Mouse (Mus musculus) adrenal gland, postnatal 14 days (tissue): ENCODE results near the gene Espl1. TPM values are rescaled to one million over a fixed set of nuclear protein-coding genes. Genes with fewer than 3 reads are reported as not detected.
"Not testable (repeated sequence)": the region's sequence is repeated elsewhere in the genome, so short reads cannot be mapped to it uniquely, and the experiment has no call there.

Experiments used
- DNase-seq: peaks from one replicate; pipeline ENCODE4 v3.0.0; 2021; ENCODE audit warnings: mixed read lengths
- total RNA-seq: library from RNA; stranded (reverse); gene quantifications from 2 replicates; pipeline ENCODE4 v1.2.3, GENCODE M21; 2021

Espl1 gene
- total RNA-seq, 1 experiment from 2014 or later: 6.6 TPM

DNA sequence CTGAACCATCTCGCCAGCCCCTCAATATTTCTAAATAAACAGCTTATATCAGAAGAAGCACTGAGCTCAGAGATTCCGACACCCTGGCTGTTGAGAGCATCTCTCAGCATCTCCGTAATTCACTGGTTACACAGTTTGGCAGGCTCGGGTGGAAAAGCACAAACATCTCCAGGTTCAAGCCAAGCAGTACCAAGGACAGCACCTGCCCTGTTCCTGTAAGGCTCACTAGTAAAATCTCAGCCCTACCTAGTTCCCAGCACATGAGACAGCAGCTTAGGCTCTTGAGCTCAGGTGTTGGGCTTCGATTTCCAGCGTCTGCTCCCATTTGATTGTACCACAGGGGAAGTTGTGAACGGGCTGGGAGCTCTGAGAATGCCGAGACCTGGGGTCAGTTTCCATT is 39.2 kb downstream of the Espl1 start:
- no peak for DNase-seq

DNA sequence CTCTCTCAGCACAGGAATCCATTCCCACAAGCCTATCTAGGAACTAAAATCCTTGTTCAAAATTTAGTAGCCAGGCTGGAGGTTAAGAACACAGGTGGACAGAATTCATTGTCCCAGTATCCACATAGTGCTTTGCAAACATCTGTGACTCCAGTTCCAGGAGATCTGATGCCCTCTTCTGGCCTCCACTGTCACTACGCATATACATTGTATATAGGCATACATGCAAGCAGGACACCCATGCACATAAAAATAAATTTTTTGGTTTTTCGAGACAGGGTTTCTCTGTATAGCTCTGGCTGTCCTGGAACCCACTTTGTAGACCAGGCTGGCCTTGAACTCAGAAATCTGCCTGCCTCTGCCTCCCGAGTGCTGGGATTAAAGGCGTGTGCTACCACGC is 39.9 kb downstream of the Espl1 start:
- DNase-seq: not testable (repeated sequence)

DNA sequence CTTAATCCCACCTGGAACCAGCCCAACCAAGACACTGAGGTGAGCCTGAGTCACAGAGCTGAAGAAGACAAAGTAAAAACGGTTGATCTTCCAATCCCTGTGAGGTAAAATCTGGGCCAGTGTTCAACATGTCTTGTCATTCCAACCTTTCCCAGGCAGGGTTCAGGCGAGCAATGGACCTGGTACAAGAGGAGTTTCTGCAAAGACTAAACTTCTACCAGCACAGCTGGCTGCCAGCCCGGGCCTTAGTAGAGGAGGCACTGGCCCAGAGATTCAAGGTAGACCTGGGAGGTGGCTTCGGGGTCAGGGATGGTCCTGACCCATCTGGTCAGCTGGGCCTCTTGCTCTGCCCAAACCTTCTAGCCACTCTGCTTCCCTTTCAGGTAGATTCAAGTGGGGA is 40.9 kb downstream of the Espl1 start:
- DNase-seq: no peak

DNA sequence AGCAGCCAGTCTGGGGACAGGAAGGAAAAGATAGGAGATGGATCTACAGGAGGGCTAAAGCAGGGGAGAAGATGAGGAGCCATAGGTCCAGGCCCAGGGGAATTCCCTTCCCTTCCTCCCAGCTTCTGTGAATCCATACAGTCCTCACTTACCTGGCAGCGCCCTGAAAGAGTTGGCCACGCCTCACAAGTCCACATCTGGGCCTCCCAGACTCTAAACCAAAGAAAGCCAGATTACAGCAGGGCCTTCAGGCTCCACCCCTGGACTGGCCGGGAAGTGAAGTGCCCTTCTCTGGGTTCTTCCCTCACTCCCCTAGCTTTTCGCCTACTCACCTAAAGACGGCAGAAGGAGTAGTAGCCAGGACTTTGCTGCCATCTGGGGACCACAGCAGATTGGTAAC is 43.5 kb downstream of the Espl1 start:
- DNase-seq: no peak

DNA sequence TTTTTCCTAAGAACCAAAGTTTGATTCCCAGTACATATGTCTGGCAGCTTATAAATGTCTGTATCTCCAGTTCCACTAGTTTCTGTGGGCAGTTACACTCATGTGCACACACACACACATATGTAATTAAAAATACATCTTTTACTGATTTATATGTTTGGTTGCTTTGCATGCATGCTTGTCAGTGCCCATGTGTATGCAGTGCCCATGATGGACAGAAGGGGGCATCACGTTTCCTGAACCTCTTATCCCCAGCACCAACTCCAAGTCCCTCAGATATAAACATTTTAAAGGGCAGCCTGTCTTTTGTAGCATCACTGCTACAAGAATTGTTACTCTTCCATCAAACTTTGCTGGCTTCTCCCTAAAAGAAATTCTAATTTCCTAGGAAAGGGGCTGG is 45.5 kb downstream of the Espl1 start:
- DNase-seq: peak; percentile 65

DNA sequence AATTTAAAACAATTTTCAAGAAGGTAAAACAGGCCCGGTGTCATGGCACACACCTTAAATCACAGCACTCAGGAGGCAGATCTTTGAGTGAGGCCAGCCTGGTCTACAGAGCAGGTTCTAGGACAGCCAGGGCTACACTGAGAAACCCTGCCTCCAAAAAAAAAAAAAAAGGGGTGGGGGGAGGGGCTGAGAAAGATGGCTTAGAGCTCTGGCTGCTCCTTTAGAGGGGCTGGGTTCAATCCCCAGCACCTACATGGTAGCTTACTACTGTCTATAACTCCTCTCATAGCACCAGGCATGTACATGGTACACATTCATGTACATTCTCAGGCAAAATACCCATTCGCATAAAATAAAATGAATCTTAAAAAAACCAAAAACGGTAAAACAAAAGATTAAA is 48.4 kb downstream of the Espl1 start:
- DNase-seq: no peak

DNA sequence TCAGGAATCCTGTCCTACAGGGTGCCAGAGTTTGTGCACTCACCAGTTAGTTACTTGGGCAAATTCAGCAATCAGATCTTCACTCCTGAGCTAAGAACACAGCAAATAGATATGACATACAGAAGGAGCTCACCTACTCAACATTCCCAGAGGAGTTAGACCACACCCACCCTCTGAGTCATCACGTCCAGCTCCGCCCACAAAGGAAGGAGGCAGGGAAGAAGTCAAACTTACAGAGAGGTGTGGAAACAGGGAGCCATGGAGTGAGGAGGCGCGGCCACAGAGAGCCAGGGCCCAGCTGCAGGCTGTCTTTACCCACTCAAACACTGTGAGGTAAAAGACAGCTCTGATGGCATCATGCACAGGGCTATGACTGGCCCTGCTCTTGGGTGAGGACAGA is 50.4 kb downstream of the Espl1 start:
- no peak for DNase-seq

DNA sequence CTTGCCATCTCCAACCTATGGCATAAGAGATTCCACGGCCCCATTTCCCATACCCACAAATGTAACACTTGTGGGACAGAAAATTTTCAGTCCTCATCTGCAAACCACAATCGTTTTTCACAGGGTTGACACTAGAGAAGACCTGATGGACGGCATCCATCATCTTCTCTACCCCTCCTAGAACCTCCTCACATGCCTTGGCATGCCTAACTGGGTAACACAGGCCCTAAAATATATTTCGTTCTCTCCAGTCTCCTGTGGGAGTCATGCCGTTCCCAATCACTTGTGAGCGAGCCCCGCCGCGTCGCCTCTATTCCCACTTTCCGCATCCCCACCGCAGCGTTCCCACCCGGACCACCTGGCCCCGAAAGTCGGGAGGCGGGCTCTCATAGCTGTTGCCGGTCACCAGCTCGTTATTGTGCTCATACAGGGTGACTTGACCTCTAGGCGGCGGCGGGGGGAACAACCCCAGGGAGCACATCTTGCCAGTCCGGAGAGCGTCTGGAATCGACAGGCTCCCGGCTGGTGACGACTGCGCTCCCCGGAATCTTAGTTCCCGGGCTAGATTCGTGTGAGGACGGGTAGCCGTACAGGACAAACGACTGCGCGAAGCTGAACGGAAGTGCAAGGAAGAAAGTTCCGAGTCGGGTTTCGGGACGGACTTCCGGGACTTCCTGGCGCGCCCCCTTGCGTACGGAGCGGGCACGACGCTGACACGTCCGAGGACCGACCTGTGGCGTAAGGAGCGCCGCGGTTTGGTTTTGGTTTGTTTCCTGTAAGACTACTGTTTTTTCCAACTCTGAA is 54.3 kb downstream of the Espl1 start, which contains the start of gene Aaas:
Gene Aaas (minus strand): TSS at position 634 of the 804 bp plus-strand sequence.
- DNase-seq: peak; percentile 97

DNA sequence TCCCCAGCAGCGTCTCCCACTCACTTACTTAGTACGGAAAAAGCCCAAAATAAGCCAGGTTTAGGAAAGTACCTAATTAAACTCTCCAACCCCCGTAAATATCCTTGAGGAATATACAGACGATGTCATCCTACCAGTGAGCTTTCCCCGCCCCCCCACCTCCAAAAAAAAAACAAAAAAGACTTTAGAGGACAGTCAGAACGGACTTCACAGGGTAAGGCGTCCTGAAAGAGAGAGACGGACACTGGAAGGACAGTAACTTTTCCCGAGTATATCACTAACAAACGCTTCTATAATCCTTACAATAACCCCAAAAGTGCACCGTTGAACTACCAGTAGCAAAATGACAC is 54.9 kb downstream of the Espl1 start:
- no peak for DNase-seq

DNA sequence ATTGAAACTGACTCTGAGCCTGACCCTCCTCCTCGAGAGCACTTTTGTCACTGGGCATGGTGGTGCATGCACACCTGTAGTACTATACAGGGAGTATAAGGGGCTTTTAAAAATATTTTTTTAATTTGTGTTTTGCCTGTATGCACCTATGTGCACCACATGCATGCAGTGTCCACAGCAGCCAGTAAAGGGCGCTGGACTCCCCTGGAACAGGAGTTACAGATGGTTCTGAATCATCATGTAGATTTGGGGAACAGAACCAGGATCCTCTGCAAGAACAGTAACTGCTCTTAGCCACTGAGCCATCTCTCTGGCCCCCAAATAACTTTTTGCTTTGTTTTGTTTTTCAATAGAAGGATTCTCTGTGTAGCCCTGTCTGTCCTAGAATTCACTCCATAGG is 56.1 kb downstream of the Espl1 start:
- peak; percentile 23 for DNase-seq

DNA sequence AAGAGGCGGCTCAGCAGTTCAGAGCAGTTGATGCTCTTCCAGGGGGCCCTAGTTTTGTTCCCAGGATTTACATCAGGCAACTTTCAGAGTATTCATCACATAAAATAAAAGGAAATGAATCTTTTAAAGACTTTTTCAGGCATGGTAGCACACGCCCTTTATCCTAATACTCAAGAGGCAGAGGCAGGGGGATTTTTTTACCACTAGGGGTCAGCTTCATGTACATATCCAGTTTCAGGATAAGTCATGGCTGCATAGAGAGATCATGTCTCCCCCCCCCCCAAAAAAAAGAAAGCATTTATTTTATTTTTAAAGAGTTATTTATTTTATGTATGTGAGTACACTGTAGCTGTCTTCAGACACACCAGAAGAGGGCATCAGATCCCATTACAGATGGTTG is 57.9 kb downstream of the Espl1 start:
- no peak for DNase-seq

DNA sequence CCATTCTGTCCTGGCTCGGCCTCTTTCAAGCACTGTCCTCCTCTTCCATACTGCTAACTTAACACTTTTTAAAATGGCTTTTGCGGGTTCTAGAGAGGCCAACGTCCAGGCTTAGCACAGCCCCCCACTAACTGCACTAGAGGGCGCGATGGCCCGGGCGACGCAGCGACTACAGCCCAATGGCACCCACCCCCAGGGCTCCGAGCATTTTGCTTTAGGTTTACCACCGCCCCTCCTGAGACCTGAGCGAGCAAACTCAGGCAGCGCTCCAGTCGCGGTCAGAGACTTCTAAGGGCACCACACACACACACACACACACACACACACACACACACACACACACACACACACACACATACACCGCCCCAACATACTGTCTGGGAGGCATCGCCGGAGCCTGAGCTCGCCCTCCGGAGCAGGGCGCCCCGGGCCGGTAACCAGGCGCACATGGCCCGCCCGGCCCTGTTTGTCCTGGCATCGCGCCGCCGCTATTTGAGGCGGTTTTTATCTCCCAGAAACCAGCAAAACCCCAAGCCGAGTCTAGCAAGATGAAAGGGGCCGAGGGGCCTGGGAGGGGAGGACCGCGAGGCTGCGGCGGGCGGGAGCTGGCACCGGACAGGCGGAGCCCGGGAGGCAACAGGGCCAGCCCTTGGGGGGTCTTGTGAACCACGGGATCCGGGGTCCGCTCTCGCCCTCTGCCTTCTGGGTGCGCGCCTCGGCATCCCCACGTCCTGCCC is 59.2 kb downstream of the Espl1 start:
- peak; percentile 67 for DNase-seq

DNA sequence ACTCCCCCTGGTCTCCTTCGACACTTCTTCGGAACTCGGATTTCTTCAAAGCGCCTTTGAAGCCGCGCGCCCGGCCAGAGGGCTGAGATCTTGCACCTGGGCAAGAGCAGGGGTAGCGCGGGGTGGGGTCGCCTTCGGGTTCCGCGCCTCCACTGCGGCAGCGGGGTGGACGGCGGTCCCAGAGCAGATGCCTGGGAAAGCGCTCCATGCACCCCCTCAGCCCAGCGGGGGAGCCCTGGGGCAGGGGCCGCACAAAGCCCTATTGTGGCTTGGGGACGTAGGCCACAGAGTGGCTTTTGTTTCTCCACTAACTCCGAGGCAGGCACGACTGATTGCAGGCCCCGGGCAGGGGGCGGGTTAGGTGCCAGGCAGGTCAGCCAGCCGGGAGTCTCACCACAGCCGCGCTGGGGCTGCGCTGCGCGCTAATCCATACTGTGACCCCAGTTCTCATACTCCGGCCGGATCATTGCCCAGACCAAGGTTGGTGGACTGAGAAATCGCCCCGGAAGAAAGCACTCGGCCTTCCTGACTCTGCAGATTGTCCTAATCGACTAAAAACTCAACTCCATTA is 59.9 kb downstream of the Espl1 start:
- DNase-seq: peak; percentile 24

DNA sequence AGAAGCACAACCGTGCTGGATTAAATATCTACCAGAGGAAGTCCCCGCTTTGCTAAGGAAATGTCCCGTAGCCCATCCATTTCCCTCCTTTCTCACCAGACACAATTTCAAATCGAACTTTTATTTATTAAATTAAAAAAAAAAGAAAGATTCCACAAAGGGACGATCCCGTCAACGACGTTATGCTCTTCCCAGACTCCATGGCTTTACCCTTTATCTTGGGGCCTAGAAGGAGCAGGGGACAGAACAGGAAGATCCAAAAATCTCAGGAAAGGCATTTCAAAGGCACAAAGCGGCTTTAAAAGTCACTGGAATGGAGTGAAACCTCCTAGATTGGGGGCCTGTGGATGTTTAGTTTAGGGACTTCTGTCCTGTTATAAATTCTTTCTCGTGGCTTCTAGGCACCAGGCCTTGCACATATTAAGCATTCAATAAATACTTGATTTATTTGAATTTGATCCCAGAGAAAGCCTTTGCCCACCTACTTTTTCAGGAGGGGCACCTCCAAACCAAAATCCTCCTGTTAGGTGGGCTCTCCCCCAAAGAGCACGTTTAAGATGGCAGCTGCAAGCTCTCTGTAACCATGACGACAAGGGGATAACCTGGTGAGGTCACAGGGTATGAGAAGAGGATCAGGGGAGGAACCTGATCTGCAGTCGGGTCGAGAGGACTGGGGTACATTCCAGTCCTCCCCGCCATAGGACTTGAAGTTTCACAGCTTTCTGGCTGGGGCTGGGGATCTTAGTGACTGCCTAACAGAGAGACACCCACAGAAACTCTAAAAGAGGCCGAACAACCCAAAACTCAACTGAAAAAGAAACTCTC is 60.6 kb downstream of the Espl1 start:
- no peak for DNase-seq

DNA sequence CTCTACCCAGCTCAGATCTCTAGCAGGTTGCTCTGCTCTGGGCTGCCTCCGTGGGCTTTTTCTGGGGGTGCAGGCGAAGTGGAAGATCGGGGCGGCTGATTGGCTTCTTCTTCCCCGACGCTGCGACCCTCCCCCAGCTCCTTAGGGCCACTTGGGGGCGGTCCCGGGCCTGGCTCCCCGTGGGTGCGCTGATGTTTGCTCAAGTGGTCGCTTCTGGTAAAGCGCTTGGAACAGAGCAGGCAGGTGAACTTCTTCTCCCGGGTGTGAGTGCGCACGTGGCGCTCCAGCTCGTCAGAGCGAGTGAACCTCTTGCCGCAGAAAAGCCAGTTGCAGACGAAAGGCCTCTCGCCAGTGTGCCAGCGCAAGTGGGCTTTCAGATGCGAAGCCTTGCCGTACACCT is 62.1 kb downstream of the Espl1 start:
- DNase-seq: no peak

DNA sequence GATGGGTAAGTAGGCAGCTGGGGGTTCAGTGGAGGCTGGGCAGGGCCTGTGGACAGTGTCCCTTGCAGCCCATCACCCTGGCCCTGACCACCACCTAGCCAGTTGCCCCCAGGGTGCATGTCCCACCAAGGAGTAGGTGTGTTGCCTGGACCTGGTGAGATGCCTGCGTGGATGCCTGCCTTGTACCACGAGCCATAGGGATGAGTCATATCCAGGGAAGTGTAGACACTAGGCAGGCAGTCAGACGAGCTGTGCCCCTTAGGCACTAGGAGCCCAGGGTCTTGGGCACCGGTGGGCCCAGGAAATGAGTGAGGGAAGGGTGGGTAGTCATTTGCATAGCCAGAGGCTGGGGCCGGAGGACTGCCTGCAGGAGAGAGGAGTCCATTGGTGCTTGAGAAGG is 62.8 kb downstream of the Espl1 start:
- no peak for DNase-seq

DNA sequence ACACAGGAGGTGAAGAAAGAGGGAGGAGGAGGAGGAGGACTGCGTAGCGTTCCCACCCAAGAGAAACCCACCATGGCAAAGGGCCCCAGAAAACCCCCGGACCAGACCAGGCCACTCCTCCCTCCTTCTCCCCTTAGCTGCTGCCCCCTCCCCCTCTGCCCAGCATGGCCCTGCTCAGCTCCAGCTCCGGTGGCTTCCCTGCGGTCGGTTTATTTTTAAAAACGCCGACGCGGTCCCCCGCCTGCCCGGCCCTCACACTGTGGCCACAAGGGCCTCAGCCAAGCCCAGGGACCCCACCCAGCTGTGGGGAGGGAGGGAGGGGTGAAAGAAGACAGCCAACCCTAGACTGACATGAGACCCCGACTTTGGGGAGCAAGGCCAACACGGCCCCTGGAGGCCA is 66.6 kb downstream of the Espl1 start:
- no peak for DNase-seq

DNA sequence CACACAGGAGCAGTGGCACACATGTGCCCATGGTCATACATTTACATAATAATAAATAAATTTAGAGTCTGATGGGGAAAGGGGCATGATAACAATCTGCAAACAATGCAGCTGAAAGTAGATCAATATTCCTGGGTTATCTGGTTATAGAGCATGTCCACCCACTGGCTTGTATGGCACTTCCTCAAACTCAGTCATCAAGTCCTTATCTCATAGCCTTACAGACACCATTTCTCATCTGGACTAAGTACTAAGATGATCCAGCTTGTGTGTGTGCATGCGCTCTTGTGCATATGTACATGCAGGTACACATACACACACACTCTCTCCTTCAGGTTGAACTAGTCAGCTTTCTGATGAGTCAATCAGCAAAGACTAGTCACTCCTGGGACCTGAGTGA is 68.6 kb downstream of the Espl1 start:
- DNase-seq: no peak

DNA sequence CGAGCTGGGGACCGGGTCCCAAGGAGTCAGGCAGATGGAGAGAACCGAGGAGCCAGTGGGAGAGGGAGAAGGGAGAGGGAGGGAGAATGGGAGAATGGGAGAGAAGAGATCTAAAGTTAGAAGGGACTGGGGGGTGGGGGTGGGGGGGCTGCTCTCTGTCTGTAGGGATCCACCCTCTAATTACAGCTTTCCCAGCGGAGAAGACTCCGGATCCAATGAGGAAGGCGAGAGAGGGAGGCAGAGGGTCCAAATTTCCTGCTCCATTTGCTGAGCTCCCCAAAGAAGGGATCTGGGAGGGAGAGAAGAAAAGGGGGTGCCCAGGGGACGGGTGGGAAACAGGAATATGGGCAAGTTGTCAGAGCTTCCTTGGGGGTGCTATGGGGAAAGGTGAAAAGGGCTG is 70.2 kb downstream of the Espl1 start:
- DNase-seq: no peak

DNA sequence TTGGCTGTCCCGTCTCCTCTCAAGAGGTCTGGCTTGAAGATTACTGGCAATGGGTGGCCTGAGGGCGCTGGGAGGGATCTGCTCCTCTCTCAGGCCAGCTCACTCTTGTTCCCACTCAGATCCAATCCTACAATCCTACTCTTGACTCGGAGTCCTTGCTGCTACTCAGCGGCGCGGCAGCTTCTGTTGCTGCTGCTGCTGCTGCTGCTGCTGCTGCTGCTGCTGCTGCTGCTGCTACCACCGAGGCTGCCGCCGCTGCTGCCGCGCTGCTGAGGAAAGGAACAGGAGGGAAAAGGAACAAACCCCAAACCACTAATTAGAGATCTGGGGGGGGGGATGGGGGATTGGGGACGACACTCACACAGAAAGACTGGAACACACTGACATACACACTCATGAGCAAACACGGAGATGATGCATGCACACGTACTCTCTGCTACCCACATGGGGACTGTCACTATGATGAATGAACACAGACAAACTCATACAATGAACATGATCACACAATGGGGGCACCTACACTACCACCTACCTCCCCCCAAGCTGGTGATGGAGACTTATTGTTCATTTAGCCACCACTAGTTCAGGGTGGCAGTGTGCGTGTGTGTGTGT is 70.8 kb downstream of the Espl1 start, which contains the start of gene Sp7:
Gene Sp7 (minus strand): TSS at position 450 of the 612 bp plus-strand sequence.
- peak; percentile 18 for DNase-seq

DNA sequence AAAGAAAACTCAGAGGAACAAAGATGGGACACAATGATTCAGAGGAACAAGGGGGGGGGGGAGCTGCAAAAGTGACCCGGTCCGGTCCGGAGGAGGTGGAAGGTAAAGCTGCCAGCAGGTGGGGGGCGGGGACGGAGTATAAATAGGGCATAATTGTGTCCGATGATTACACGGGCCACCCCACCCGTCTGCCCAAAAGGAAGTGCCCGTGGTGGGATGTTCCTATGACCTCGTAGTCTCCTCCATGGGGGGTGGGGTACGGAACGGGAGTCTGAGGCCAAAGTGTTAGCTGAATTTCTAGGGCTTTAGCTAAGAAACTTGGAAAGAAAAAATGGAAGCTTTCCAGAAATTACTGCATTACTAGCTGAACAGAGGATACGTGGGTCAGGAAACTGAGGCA is 73.9 kb downstream of the Espl1 start:
- no peak for DNase-seq

DNA sequence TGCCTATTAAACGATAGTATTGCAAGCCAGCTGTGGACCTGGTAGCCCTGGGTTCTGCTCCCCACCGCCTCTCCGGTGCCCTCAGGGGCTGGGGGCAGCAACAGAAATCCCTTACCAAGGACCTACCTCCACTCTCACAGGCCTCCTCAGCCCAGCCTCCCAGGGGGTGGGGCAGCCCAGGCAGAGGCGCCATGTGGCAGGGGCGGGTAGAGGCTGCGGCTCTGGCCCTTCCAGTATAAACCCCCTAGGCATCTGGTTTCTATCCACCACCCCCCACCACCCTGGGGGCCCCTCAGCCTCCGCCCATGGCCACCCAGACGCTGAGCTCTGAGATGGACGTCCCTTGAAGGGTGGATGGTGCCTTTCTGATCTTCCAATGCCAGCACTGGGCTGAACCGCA is 74.7 kb downstream of the Espl1 start:
- no peak for DNase-seq
